Mouse (Mus musculus) thymus, postnatal 0 days (tissue): ENCODE results near the gene Tap1. TPM values are rescaled to one million over a fixed set of nuclear protein-coding genes. Genes with fewer than 3 reads are reported as not detected.
"Not testable (repeated sequence)": the region's sequence is repeated elsewhere in the genome, so short reads cannot be mapped to it uniquely, and the experiment has no call there.

Source experiments
- DNase-seq: peaks from one replicate; pipeline ENCODE4 v3.0.0-alpha.2; 2015; ENCODE audit warnings: low spot score
- polyA plus RNA-seq: library from polyadenylated mRNA; unstranded; fragments of >200 nt; fragmentation: Nextera tagmentation; extraction: Ambion mirVana; gene quantifications from 2 replicates; pipeline ENCODE4 v1.2.1, GENCODE M21; 2015

The Tap1 gene
- polyA plus RNA-seq: 81.6 and 87.3 TPM in 2 replicates

- DNase-seq: peak; percentile 99
Measured at GRCm38 (mm10) chr17:34187261-34187916, at the start of gene Tap1, which contains the start of gene Psmb9. Tap1 (plus strand) TSS chr17:34187553. Psmb9 (minus strand) TSS chr17:34187764.

- DNase-seq: no peak
Measured at GRCm38 (mm10) chr17:34137601-34138000, 49.8 kb upstream of the Tap1 start.

- no peak for DNase-seq
Measured at GRCm38 (mm10) chr17:34138655-34139054, 48.7 kb upstream of the Tap1 start.

GRCm38 (mm10) chr17:34139416-34139815 is 47.9 kb upstream of the Tap1 start:
- no peak for DNase-seq

GRCm38 (mm10) chr17:34140240-34140639 is 47.1 kb upstream of the Tap1 start:
- DNase-seq: no peak

GRCm38 (mm10) chr17:34141448-34141847 is 45.9 kb upstream of the Tap1 start:
- no peak for DNase-seq

- DNase-seq: no peak
Measured at GRCm38 (mm10) chr17:34142456-34143010, 44.8 kb upstream of the Tap1 start.

GRCm38 (mm10) chr17:34143033-34143432 is 44.3 kb upstream of the Tap1 start, which contains the start of gene H2-DMb2:
H2-DMb2 (plus strand) TSS chr17:34143307.
- DNase-seq: peak; percentile 79

- no peak for DNase-seq
Measured at GRCm38 (mm10) chr17:34143461-34143860, 43.9 kb upstream of the Tap1 start.

GRCm38 (mm10) chr17:34144221-34144620 is 43.1 kb upstream of the Tap1 start:
- not testable (repeated sequence) for DNase-seq

- DNase-seq: no peak
Measured at GRCm38 (mm10) chr17:34144960-34145371, 42.4 kb upstream of the Tap1 start.

GRCm38 (mm10) chr17:34152923-34153322 is 34.4 kb upstream of the Tap1 start, which contains the start of gene H2-DMb1:
H2-DMb1 (plus strand) TSS chr17:34153072.
- DNase-seq: peak; percentile 44

GRCm38 (mm10) chr17:34155534-34155933 is 31.8 kb upstream of the Tap1 start:
- DNase-seq: no peak

GRCm38 (mm10) chr17:34164202-34164895 is 23.0 kb upstream of the Tap1 start:
- peak; percentile 52 for DNase-seq

GRCm38 (mm10) chr17:34165033-34165730 is 22.2 kb upstream of the Tap1 start:
- DNase-seq: peak; percentile 28

- peak; percentile 71 for DNase-seq
Measured at GRCm38 (mm10) chr17:34169279-34169678, 18.1 kb upstream of the Tap1 start.

- no peak for DNase-seq
Measured at GRCm38 (mm10) chr17:34170487-34170876, 16.9 kb upstream of the Tap1 start.

- DNase-seq: peak; percentile 88
Measured at GRCm38 (mm10) chr17:34170877-34171498, 16.4 kb upstream of the Tap1 start.

- peak; percentile 23 for DNase-seq
Measured at GRCm38 (mm10) chr17:34172528-34172927, 14.8 kb upstream of the Tap1 start.

- peak; percentile 35 for DNase-seq
Measured at GRCm38 (mm10) chr17:34174075-34174474, 13.3 kb upstream of the Tap1 start.

- DNase-seq: peak; percentile 34
Measured at GRCm38 (mm10) chr17:34177179-34177578, 10.2 kb upstream of the Tap1 start.
